Mouse (Mus musculus) megakaryocyte, embryonic 14.5 days (primary cell): ENCODE measurements at regions not wholly inside any gene's neighbourhood (a gene's known extent, or its start where the extent isn't known, plus 50 kb on each side); places are given as distances from the start of the nearest gene placed in this dataset.
"Not testable (repeated sequence)": the region's sequence is repeated elsewhere in the genome, so short reads cannot be mapped to it uniquely, and the experiment has no call there.

Source experiments
- H3K27me3 ChIP-seq: replicated peaks from 2 replicates; pipeline ENCODE3; 2012; ENCODE audit warnings: inconsistent platforms
- H3K36me3 ChIP-seq: replicated peaks from 2 replicates; pipeline ENCODE3; 2012; ENCODE audit warnings: low read length, inconsistent platforms, mixed read lengths
- H3K4me1 ChIP-seq: 2 replicates; pipeline ENCODE4 v1.6.1; 2012; ENCODE audit warnings: inconsistent platforms
- H3K4me3 ChIP-seq: replicated peaks from 2 replicates; pipeline ENCODE3; 2012; ENCODE audit warnings: moderate library complexity, mild to moderate bottlenecking, inconsistent platforms
- H3K9me3 ChIP-seq: 2 replicates; pipeline ENCODE4 v1.6.1; 2012; ENCODE audit warnings: inconsistent platforms
- FLI1 ChIP-seq: IDR thresholded peaks from 2 replicates; pipeline ENCODE4 v1.6.1; 2012; ENCODE audit warnings: low read length, inconsistent platforms, mixed read lengths
- GATA1 ChIP-seq: IDR thresholded peaks from 3 replicates; pipeline ENCODE4 v1.6.1; 2012; ENCODE audit warnings: mixed read lengths, low read length, inconsistent platforms, borderline replicate concordance

DNA sequence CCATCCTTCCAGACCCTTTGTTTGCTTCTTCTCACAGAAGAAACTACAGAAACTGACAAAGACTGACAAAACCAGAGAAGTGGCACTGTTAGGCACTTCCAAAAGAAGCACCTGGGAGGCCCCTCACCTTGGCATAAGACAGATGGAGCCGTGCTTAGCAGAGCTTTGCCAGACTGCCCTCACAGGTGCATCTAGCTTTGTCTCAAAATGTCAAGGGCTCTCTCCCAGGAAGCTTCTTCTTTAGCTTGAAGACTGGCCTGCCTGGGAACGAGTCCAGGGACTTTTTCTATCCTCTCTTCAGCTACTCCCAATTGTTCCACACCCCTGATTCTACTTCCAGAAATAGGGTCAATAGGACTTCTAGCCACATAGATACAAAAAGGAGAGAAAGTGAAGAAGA, 219.4 kb downstream of the Dad1 start:
- TF ChIP-seq GATA1 (no peak), FLI1 (no peak)
- Histone ChIP-seq H3K36me3 (no peaks in the 10 kb centered on the region), H3K4me3 (no peak overlapping the region), H3K9me3 (no peaks in the 10 kb centered on the region), H3K4me1 (no peaks in the 10 kb centered on the region; the same call in 1 of the 2 replicates), H3K27me3 (peaks cover 2% of the 10 kb centered on the region)

DNA sequence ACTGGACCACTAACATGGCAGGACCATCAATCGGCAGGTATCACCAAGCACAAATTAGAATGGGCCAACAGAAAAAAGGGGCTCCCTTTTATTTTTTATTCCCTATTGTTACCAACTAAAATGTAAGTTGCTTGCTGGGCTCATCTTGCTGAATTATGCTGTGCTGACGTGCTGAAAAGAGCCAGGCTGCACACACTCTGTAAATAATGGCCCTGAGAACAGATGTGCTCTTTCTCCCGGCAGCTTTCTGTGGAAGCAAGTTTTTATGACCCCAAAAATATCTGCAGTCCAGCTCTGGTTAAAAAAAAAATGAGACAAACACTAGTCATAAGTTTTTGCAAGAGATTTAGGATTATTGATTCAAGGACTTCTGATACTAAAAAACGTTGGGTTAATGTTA, 230.4 kb downstream of the Dad1 start:
- no peaks in the 10 kb centered on the region for H3K9me3 ChIP-seq
- H3K36me3 ChIP-seq = no peaks in the 10 kb centered on the region
- TF ChIP-seq FLI1 (no peak), GATA1 (no peak)
- H3K27me3 ChIP-seq = peaks cover 11% of the 10 kb centered on the region
- no peaks in the 10 kb centered on the region for H3K4me1 ChIP-seq
- no peak overlapping the region for H3K4me3 ChIP-seq

DNA sequence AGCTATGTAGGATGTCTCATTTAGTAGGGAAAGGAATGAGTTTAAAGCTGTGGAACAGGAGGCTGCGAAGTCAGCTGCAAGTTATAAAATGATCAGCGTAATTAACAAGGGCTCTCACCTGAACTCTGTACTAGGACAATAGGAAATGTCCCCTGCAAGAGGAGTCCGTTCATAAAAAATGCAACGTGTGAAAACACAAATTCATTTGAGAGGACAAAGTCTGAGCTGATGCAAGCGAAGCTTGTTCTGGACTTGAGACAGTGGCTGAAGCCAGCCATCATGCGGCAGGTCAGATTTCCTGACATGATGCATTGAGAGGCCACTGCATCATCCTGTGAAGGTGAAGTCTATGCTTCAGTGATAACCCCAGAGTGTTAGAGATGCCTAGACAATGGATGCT, 232.5 kb downstream of the Dad1 start:
- H3K4me3 ChIP-seq = no peak overlapping the region
- TF ChIP-seq FLI1 (no peak), GATA1 (no peak)

DNA sequence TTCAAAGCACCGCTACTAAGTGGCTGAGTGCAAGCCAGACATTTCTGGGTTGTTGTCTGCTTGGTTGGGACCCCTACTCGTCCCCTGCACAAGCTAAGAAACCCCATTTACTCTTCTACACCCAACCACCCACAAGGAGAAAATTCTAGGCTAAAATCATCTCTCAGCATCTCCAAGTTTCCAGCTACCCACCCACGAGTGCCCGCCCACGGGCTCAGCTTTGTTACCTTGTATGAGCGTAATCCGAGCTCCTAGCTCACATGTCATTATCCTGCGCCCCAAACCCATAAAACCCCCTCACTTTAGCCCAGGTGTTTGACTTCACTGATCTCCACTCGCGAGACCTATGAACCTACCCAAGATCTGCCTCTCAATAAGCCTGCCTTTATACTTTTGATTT, 239.3 kb downstream of the Dad1 start:
- TF ChIP-seq FLI1 = no peak
- TF ChIP-seq GATA1 = no peak
- H3K4me3 ChIP-seq = no peak overlapping the region
- H3K36me3 ChIP-seq = no peaks in the 10 kb centered on the region
- H3K4me1 ChIP-seq = no peaks in the 10 kb centered on the region
- peaks cover 11% of the 10 kb centered on the region for H3K27me3 ChIP-seq
- H3K9me3 ChIP-seq = no peaks in the 10 kb centered on the region

More for the DNA sequence above, 232.5 kb downstream of the Dad1 start:
- no peaks in the 10 kb centered on the region for H3K9me3 ChIP-seq
- H3K4me1 ChIP-seq = no peaks in the 10 kb centered on the region
- H3K27me3 ChIP-seq = peaks cover 8% of the 10 kb centered on the region
- H3K36me3 ChIP-seq = no peaks in the 10 kb centered on the region

- no peaks in the 10 kb centered on the region for H3K4me1 ChIP-seq
- no peaks in the 10 kb centered on the region for H3K9me3 ChIP-seq
- H3K27me3 ChIP-seq = no peaks in the 10 kb centered on the region
- no peaks in the 10 kb centered on the region for H3K36me3 ChIP-seq
- H3K4me3 ChIP-seq = no peak overlapping the region
- TF ChIP-seq GATA1 = no peak
- no peak for TF ChIP-seq FLI1
Observed at GRCm38 (mm10) chr14:54002083-54002482, 251.8 kb downstream of the Dad1 start.

GRCm38 (mm10) chr14:54000527-54000926, 253.4 kb downstream of the Dad1 start:
- Histone ChIP-seq H3K36me3 (no peaks in the 10 kb centered on the region), H3K27me3 (no peaks in the 10 kb centered on the region)

DNA sequence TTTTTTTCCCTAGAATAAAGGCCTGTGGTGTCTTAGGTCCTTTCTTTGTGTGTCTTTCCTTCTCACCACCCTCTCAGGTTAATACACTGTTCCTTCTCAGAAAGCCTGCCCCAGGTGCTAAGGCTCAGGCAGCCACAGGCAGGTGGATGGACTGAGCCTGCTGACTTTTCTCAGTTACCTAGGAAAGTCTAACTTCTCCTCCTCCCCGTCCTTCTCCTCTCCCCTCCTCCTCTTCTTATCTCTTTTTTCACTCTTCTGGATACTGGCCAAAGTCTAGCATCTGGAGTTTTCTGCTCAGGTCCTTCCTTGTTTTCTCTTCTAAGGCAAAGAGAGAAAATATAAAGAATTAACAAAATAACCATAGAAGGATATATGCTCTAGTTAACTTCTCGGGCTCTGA, 260.5 kb downstream of the Dad1 start:
- Histone ChIP-seq H3K9me3 (no peaks in the 10 kb centered on the region), H3K4me1 (no peaks in the 10 kb centered on the region), H3K36me3 (no peaks in the 10 kb centered on the region), H3K27me3 (peaks cover 5% of the 10 kb centered on the region), H3K4me3 (no peak overlapping the region)
- TF ChIP-seq FLI1 = no peak
- no peak for TF ChIP-seq GATA1

More at GRCm38 (mm10) chr14:54000527-54000926, 253.4 kb downstream of the Dad1 start:
- no peak overlapping the region for H3K4me3 ChIP-seq
- no peaks in the 10 kb centered on the region for H3K4me1 ChIP-seq
- H3K9me3 ChIP-seq = no peaks in the 10 kb centered on the region
- TF ChIP-seq FLI1 = no peak
- no peak for TF ChIP-seq GATA1

- H3K36me3 ChIP-seq = no peaks in the 10 kb centered on the region
- H3K4me3 ChIP-seq = no peak overlapping the region
- no peak for TF ChIP-seq GATA1
- no peak for TF ChIP-seq FLI1
- H3K4me1 ChIP-seq = no peaks in the 10 kb centered on the region
- H3K27me3 ChIP-seq = peaks cover 5% of the 10 kb centered on the region
- no peaks in the 10 kb centered on the region for H3K9me3 ChIP-seq
Observed at GRCm38 (mm10) chr14:53992712-53993286, 261.1 kb downstream of the Dad1 start.

DNA sequence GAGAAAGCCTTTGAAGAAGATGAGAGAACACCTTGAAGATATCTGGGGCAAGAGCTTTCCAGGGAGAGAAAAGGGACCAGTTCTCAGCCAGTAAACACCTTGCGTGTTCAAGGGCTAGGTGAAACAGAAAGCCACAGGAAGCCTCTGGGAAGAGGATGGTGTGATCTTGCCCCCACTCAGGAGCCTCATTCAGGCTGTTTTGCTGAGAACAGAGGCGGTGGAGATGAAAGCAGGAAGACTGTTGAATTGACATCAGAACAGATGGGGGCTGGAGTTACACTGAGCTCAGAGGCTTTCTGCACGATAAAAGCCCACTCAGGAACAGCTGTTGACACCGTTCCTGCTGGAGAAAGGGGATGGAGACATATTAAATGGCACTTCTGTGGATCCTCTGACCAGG, 262.5 kb downstream of the Dad1 start:
- peaks cover 5% of the 10 kb centered on the region for H3K27me3 ChIP-seq
- H3K9me3 ChIP-seq = no peaks in the 10 kb centered on the region
- H3K36me3 ChIP-seq = no peaks in the 10 kb centered on the region
- TF ChIP-seq FLI1 (no peak), GATA1 (no peak)
- no peak overlapping the region for H3K4me3 ChIP-seq
- H3K4me1 ChIP-seq = no peaks in the 10 kb centered on the region

GRCm38 (mm10) chr14:53980771-53981170, 273.1 kb downstream of the Dad1 start:
- Histone ChIP-seq H3K27me3 (peaks cover 3% of the 10 kb centered on the region), H3K9me3 (no peaks in the 10 kb centered on the region), H3K36me3 (no peaks in the 10 kb centered on the region), H3K4me3 (no peak overlapping the region), H3K4me1 (no peaks in the 10 kb centered on the region)
- no peak for TF ChIP-seq FLI1
- no peak for TF ChIP-seq GATA1

- H3K27me3 ChIP-seq, H3K4me3 ChIP-seq, H3K4me1 ChIP-seq, H3K36me3 ChIP-seq: not testable (repeated sequence)
- peaks cover 17% of the 10 kb centered on the region for H3K9me3 ChIP-seq
Observed at GRCm38 (mm10) chr14:53961426-53961825, 292.5 kb downstream of the Dad1 start.
